Mouse (Mus musculus): ENCODE results near the gene Cdkl1. TPM values are rescaled to one million over a fixed set of nuclear protein-coding genes. Genes with fewer than 3 reads are reported as not detected.
A peak's percentile ranks its signal among the peaks of the same experiment; 100 is the strongest.

Gene Cdkl1
- polyA plus RNA-seq, 1 experiment from 2014 or later, result 5.6 TPM

DNA sequence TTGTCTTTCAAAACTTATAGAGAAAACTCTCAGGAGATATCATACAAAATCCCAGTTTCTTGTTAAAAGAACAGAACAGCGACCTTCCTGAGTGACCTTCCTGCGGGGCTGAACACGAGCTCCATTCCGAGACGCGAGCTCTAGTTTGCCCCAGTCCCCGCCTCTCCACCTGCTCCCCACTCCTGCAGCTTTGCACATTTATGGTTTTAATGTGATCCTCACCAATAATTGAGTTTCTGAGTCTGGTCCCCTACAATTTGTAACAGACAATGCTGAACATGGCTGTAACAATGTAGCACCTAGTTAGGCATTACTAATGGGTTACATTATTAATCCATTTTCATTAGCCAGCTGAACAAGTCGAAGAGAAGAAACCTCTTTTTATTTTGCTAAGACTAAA lies 9.6 kb downstream of the Cdkl1 start:
- no peaks in the 10 kb centered on the region for H3K27me3 ChIP-seq

DNA sequence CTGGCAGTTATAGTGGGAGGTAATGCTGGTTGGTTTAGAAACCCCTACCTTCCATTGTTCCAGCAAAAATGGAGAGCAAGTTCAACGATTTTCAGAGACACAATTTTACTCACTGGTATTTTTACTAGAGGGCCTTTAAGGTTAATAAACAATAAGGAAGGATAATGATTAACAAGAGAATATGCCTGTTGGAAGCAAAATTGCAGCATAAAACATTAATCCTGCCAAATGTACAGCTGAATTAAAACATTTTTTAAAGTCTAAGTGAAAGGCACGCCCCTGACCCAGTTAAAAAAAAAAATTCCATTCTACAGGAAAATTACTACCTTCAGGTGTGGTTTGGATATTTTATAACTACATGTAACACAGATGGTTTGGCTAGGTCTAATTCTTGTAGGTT lies 13.1 kb downstream of the Cdkl1 start:
- no peaks in the 10 kb centered on the region for H3K27me3 ChIP-seq
- no peak for ATAC-seq (replicated peaks)

More for the DNA sequence above, 9.6 kb downstream of the Cdkl1 start:
- ATAC-seq (replicated peaks), result no peak
- H3K36me3 ChIP-seq, result no peaks in the 10 kb centered on the region
- no peak overlapping the region for H3K4me2 ChIP-seq (replicated peaks)
- no peak overlapping the region for H3K27ac ChIP-seq (replicated peaks)
- no peak overlapping the region for H3K9ac ChIP-seq (replicated peaks)
- no peak overlapping the region for H3K4me3 ChIP-seq
- H3K4me1 ChIP-seq, result no peaks in the 10 kb centered on the region
- no peaks in the 10 kb centered on the region for H3K9me3 ChIP-seq
- WGBS, result 78% methylated on average over 8 of the region's 8 CpGs

DNA sequence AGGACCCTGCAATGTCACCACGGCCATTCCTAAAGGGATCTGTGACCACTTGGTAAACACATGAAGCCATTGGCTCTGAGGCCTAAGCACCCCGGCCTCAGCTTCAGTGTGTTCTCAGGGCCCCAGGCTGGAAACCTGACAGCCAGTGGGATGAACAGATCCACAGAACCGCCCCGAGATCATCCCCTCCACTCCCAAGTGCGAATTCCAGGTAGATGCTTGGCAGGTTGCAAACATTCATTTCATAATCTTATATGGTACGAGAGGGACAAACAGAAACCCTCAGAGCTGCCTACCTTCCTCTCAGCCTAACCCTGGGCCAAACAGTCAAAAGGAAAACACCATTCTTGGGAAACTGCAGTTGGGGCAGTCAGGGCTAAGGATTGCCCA lies 13.7 kb downstream of the Cdkl1 start:
- 90% methylated on average over 6 of the region's 6 CpGs for WGBS
- no peak overlapping the region for H3K4me3 ChIP-seq
- H3K4me1 ChIP-seq, result no peaks in the 10 kb centered on the region
- H3K36me3 ChIP-seq, result no peaks in the 10 kb centered on the region
- H3K27ac ChIP-seq (replicated peaks), result no peak overlapping the region
- no peak overlapping the region for H3K4me2 ChIP-seq (replicated peaks)
- H3K9me3 ChIP-seq, result no peaks in the 10 kb centered on the region
- H3K27me3 ChIP-seq, result no peaks in the 10 kb centered on the region
- no peak overlapping the region for H3K9ac ChIP-seq (replicated peaks)
- ATAC-seq (replicated peaks), result no peak

More for the DNA sequence above, 13.1 kb downstream of the Cdkl1 start:
- Histone ChIP-seq H3K9ac (replicated peaks) (no peak overlapping the region), H3K27ac (replicated peaks) (no peak overlapping the region), H3K4me1 (no peaks in the 10 kb centered on the region), H3K4me2 (replicated peaks) (no peak overlapping the region), H3K4me3 (no peak overlapping the region), H3K9me3 (no peaks in the 10 kb centered on the region), H3K36me3 (no peaks in the 10 kb centered on the region)
- 78% methylated on average over 2 of the region's 2 CpGs for WGBS

DNA sequence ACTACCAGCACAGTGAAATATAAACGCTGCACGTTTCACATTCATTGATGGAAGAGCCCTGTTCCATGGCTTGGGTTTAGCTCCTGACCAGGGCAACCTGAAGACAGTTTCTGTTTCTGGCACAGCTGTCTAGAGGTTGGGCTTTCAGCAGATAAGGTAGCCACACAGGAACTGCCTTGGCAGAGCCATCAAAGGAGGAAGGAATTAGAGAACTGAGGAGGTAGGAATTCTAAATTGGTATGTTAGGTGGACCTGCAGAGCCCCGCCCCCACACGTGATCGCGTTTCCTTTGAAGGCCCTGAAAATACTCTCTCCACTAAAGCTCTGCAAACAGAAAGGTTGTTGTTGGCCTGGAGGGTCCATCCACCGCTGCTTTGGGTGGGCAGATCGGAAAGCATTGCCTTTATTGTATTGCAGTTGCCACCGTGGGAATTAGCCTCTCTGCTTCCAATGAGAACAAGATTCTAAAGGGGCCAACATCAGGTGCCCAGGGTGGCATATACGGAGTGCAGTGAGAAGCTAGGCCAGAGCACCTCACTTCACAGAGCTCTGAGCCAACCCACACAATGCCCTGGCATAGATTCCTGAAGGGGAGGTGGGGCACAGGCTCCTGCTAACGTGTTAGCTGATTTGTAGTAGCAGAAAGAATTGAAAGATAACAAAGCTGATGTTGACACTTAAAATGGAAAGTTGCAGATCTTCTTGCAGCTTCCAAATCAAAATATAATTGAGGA lies 14.3 kb downstream of the Cdkl1 start:
- H3K4me2 ChIP-seq (replicated peaks), result no peak overlapping the region
- no peak overlapping the region for H3K9ac ChIP-seq (replicated peaks)
- H3K4me1 ChIP-seq, result no peaks in the 10 kb centered on the region
- no peak for ATAC-seq (replicated peaks)
- H3K27me3 ChIP-seq, result no peaks in the 10 kb centered on the region
- no peak overlapping the region for H3K4me3 ChIP-seq
- no peaks in the 10 kb centered on the region for H3K36me3 ChIP-seq
- no peak overlapping the region for H3K27ac ChIP-seq (replicated peaks)
- no peaks in the 10 kb centered on the region for H3K9me3 ChIP-seq
- 71% methylated on average over 11 of the region's 11 CpGs for WGBS

DNA sequence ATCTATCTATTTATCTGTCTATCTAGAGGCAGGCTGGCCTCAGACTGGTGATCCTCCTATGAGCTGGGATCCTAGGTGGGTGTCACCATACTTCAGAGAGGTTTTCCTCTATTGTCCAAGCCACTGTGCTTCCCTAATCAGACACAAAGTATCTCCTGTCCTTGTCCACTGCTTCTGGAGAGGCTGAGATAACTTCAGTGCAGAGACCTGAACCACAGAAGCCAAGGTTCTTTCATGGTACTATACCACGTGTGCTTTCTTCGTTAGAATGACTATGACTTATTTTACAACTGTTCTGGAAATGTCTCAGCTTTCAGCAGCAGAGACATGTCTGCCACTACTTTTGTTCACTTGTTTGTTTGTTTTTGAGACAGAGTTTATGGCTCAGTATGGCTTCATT lies 22.2 kb downstream of the Cdkl1 start:
- H3K27ac ChIP-seq (replicated peaks), result no peak overlapping the region
- 91% methylated on average over 2 of the region's 2 CpGs for WGBS
- H3K9ac ChIP-seq (replicated peaks), result no peak overlapping the region
- ATAC-seq (replicated peaks), result no peak
- no peak overlapping the region for H3K4me3 ChIP-seq
- no peaks in the 10 kb centered on the region for H3K9me3 ChIP-seq
- H3K27me3 ChIP-seq, result no peaks in the 10 kb centered on the region
- no peak overlapping the region for H3K4me2 ChIP-seq (replicated peaks)
- H3K36me3 ChIP-seq, result no peaks in the 10 kb centered on the region
- peaks cover 15% of the 10 kb centered on the region for H3K4me1 ChIP-seq

DNA sequence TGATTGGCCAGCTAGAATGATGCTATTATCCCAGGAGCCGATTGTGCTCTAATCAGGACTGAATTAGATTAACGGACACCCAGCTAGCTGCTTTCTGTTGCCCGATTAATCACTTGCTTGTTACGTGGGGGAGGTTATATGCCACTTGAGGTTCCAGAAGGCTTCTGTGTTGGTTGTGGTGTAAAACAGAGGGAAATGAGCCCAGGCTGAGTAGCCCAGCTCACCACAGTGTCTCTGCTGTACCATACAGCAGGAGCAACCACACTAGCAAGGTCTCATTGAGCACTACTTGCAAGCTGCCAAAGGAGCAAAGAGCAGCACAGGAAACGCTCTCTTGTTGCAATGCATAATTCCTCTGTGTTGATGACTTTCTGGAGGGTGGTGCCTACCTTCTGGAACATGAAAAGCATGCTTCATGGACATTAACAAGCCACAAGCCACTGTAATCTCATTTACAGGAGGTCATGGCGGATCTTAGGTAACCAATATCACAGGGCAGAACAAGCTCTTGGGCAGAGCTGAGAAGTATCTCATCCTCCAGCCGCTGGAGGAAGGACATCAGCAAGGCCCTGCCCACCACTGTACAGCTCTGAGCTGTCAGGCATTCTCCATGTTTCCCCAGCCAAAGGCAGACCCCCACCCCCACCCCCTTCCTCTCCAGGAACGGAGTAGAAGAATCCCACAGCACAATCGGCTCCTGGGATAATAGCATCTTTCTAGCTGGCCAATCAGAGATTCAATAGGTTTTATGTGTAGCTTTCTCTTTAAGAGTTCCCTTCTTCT lies 23.4 kb downstream of the Cdkl1 start:
- 0 out of 2 replicates have a peak, but pooled peaks have one; percentile 43 for ATAC-seq (replicated peaks)
- Histone ChIP-seq H3K27ac (replicated peaks) (no peak overlapping the region), H3K9me3 (no peaks in the 10 kb centered on the region), H3K27me3 (no peaks in the 10 kb centered on the region), H3K4me2 (replicated peaks) (no peak overlapping the region), H3K4me3 (no peak overlapping the region), H3K9ac (replicated peaks) (no peak overlapping the region), H3K4me1 (peaks cover 15% of the 10 kb centered on the region), H3K36me3 (no peaks in the 10 kb centered on the region)
- 13% methylated on average over 9 of the region's 9 CpGs for WGBS

DNA sequence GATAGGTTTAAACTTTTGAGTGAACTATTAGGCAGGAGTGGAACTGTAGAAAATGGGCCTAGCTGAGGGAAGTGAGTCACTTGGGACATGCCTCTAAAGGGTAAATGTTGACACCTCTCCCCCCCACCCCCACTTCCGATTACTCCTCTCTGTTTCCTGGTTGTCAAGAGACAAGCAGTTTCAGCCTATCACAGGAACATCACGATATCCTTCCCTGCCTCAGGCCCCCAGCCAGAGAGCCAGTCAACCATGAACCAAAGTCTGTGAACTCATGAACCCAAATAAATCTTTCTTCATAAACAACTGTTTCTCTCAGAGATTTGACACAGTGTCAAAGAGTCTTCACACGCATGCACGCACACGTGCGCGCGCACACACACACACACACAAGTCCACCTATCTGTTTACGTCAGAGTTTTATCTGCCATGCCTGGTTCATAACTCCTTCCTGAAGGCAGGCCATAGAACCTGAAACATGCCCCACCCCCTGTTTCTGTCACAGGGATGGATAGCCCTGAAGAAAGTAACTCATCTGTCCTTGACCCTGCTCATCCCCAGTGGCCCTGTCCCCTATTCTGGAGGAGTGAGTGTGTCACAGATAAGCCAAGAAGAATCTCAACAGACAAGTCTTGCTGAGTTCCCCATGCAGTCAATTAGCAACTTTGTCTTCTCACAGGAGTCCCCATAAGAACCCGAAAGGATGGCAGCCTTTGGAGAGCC lies 24.7 kb downstream of the Cdkl1 start:
- peaks cover 15% of the 10 kb centered on the region for H3K4me1 ChIP-seq
- H3K9me3 ChIP-seq, result no peaks in the 10 kb centered on the region
- no peak overlapping the region for H3K4me3 ChIP-seq
- no peak overlapping the region for H3K4me2 ChIP-seq (replicated peaks)
- H3K9ac ChIP-seq (replicated peaks), result no peak overlapping the region
- no peaks in the 10 kb centered on the region for H3K36me3 ChIP-seq
- WGBS, result 89% methylated on average over 10 of the region's 10 CpGs
- H3K27me3 ChIP-seq, result no peaks in the 10 kb centered on the region
- no peak overlapping the region for H3K27ac ChIP-seq (replicated peaks)
- ATAC-seq (replicated peaks), result no peak

DNA sequence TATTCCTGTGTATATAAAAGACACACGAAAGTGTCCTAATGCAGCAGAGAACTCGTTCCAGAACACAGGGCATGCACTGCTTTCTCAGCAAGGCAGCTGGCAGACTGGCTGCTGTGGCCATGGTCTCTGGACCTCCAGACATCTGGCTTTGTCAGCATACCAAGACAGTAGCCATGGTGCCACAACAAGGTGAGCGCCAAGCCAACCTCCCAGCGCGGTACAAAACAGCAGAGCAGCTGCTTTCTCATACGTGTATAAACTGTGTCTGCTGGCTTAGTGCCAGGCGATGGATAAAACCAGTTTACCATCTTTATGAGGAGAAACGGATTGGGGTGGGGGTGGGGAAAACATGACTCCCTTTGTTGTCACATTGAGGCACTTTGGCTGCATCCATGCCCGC lies 25.5 kb downstream of the Cdkl1 start:
- no peak for ATAC-seq (replicated peaks)
- no peaks in the 10 kb centered on the region for H3K9me3 ChIP-seq
- no peaks in the 10 kb centered on the region for H3K27me3 ChIP-seq
- WGBS, result 49% methylated on average over 9 of the region's 9 CpGs
- H3K4me3 ChIP-seq, result no peak overlapping the region
- no peaks in the 10 kb centered on the region for H3K36me3 ChIP-seq
- peaks cover 15% of the 10 kb centered on the region for H3K4me1 ChIP-seq
- H3K9ac ChIP-seq (replicated peaks), result no peak overlapping the region
- H3K27ac ChIP-seq (replicated peaks), result no peak overlapping the region
- no peak overlapping the region for H3K4me2 ChIP-seq (replicated peaks)

DNA sequence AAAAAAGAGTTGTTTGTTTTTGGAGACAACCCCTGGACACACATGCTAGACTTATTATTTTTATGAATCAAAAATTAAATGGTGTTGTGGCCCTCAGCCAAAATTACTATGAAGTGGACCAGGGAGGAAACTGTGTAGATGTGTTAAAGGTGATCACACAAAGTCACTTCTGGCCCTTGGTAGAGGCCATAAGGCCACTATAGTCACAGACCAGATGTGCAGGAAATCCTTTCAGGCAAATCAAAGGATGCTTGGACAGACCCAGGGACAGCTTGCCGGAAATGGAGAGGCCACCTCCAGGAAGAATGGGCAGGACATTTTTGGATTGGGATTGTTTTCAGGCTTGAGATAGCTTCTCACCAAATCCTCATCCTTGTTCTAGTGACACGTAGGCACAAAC lies 29.5 kb downstream of the Cdkl1 start:
- ATAC-seq (replicated peaks), result no peak
- Histone ChIP-seq H3K27ac (replicated peaks) (no peak overlapping the region), H3K4me2 (replicated peaks) (no peak overlapping the region), H3K36me3 (no peaks in the 10 kb centered on the region), H3K9ac (replicated peaks) (no peak overlapping the region), H3K9me3 (no peaks in the 10 kb centered on the region), H3K27me3 (no peaks in the 10 kb centered on the region), H3K4me1 (peaks cover 27% of the 10 kb centered on the region), H3K4me3 (no peak overlapping the region)
- 89% methylated on average over 2 of the region's 2 CpGs for whole genome bisulfite sequencing

DNA sequence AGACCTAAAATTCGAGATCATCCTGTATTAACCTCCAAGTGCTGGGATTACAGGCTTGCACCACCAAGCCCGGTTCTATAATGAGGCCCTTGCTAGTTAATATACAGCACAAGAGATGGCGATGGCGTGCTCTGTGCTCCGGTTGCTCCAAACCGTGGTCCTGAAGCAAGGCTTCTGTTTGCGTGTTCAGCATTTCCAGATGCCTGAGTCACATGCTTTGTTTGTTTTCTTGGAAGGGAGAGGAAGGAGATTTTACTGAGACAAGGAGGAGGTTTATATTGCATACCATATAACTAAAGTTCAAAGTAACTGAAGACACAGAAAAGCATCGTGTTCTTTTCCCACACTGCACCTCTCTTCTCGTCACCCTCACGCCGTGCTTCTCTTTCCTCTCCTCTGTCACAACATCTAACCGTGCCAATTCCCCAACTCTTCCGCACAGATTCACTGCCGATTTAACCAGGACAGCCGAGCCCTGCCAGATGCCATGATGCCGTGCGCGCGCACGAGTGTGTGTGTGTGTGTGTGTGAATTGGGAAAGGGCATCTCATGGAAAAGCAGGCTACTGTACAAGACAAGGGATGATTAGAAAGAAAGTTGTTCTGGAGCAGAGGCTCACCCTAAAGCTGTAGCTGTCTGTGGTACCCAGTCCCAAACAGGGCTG lies 30.2 kb downstream of the Cdkl1 start:
- Histone ChIP-seq H3K4me3 (no peak overlapping the region), H3K9ac (replicated peaks) (no peak overlapping the region), H3K36me3 (no peaks in the 10 kb centered on the region), H3K9me3 (no peaks in the 10 kb centered on the region), H3K4me1 (peaks cover 23% of the 10 kb centered on the region), H3K27ac (replicated peaks) (0 out of 2 replicates have a peak overlapping the region, but pooled peaks have one; percentile 9), H3K4me2 (replicated peaks) (no peak overlapping the region), H3K27me3 (no peaks in the 10 kb centered on the region)
- ATAC-seq (replicated peaks), result no peak
- 75% methylated on average over 20 of the region's 20 CpGs for WGBS

DNA sequence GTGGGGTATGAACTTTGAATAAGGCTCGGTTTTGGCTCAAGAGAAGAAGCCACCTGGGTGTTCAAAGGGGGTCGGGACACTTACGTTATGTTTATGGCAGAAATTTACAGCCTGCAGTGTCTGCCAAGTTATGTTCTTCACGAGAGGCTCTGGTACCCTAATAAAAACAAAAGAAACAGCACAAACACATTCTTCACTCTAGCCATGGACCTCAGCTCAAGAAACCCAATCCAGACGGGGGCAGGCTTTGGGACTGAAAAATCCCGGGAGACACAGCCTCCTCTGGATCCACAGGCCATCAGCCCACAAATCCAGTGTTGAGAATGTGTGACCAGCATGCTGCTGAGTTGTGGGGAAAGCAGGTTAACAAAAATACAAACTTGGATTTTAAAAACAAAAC lies 31.1 kb downstream of the Cdkl1 start:
- H3K4me1 ChIP-seq, result peaks cover 18% of the 10 kb centered on the region
- no peaks in the 10 kb centered on the region for H3K27me3 ChIP-seq
- H3K4me2 ChIP-seq (replicated peaks), result no peak overlapping the region
- H3K27ac ChIP-seq (replicated peaks), result no peak overlapping the region
- no peak overlapping the region for H3K9ac ChIP-seq (replicated peaks)
- no peak overlapping the region for H3K4me3 ChIP-seq
- no peak for ATAC-seq (replicated peaks)
- 70% methylated on average over 6 of the region's 6 CpGs for WGBS
- H3K9me3 ChIP-seq, result no peaks in the 10 kb centered on the region
- H3K36me3 ChIP-seq, result no peaks in the 10 kb centered on the region
